Mouse (Mus musculus) liver, embryonic 12.5 days (tissue): Measurements from ENCODE around the gene Unkl. TPM values are rescaled to one million over a fixed set of nuclear protein-coding genes. Genes with fewer than 3 reads are reported as not detected.

Experiments used
- ATAC-seq: fragments of 200-750 bp; cut with Nextera tagmentation; 2 replicates; pipeline ENCODE4 v1.8.0; 2017; ENCODE audit warnings: moderate number of reproducible peaks, mild to moderate bottlenecking, moderate library complexity
- H3K27ac ChIP-seq: fragments of 300-500 bp; sonication (generic); 2 replicates; pipeline ENCODE4 v1.5.1; 2016; ENCODE audit warnings: mild to moderate bottlenecking
- H3K27me3 ChIP-seq: fragments of 300-500 bp; sonication (generic); replicated peaks from 2 replicates; pipeline ENCODE4 v1.6.1; 2016; ENCODE audit warnings: mild to moderate bottlenecking, moderate library complexity
- H3K36me3 ChIP-seq: fragments of 300-500 bp; sonication (generic); 2 replicates; pipeline ENCODE4 v1.6.1; 2016; ENCODE audit warnings: mild to moderate bottlenecking, moderate library complexity
- H3K4me1 ChIP-seq: fragments of 300-500 bp; sonication (generic); 2 replicates; pipeline ENCODE4 v1.6.1; 2016
- H3K4me2 ChIP-seq: fragments of 300-500 bp; sonication (generic); 2 replicates; pipeline ENCODE4 v1.6.1; 2016; ENCODE audit warnings: mild to moderate bottlenecking, moderate library complexity
- H3K4me3 ChIP-seq: fragments of 300-500 bp; sonication (generic); 2 replicates; pipeline ENCODE4 v1.5.1; 2016; ENCODE audit warnings: mild to moderate bottlenecking, moderate library complexity
- H3K9ac ChIP-seq: fragments of 300-500 bp; sonication (generic); 2 replicates; pipeline ENCODE4 v1.6.1; 2016; ENCODE audit warnings: mild to moderate bottlenecking, moderate library complexity
- H3K9me3 ChIP-seq: fragments of 300-500 bp; sonication (generic); replicated peaks from 2 replicates; pipeline ENCODE4 v1.6.1; 2016; ENCODE audit warnings: mild to moderate bottlenecking, moderate library complexity
- WGBS: fragments of 180-500 bp; shearing (Covaris S2); methylation state at CpG from one replicate; pipeline ENCODE4 v1.1.7; 2016; ENCODE audit not compliant: insufficient replicate concordance; 5-methylcytosine and 5-hydroxymethylcytosine counted together
- polyA plus RNA-seq: library from polyadenylated mRNA; unstranded; fragments of >200 nt; fragmentation: Nextera tagmentation; extraction: Ambion mirVana; gene quantifications from 2 replicates; pipeline ENCODE4 v1.2.1, GENCODE M21; 2016

Unkl gene
- polyA plus RNA-seq, result 15.0 and 17.7 TPM in 2 replicates

DNA sequence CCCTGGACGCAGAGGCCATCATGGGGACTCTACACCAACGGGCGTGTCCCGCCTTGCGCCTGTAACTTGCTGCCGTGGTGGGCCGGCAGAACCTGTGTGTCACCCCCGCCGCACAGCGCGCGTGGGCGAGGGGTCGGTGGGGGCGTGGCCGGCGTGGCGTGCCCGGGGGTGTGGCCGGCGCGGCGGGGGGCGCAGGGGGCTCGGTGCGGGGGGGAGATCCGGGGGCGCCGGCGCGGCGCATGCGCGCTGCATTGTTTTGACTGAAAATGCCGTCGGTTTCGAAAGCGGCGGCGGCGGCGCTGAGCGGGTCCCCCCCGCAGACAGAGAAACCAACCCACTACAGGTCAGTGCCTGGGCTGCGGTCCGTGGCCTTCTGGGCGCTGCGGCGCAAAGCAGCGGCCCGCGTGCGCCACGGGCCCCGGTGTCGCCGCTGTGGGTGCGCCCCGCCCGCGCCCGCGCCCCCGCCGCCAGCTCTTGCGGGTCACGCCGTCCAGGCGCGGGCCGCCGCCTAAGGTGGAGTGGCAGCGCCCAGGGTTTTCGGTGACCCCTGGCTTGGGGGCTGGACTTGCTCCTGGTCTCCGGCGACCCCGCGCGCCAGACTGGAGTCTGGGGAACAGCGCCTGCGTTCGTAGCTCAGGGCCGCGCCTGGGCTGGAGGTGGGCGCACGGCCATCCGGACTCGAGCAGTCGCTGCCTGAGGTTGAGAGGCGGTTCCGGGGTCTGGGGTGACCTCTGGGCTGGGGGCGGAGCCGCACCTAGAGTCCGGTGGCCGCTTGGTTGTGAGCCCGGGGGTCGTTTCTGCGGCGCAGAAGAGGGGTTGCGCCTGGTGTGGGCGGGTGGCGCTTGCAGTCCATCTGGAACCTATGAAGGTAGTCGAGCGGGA is at the start of gene Unkl:
Gene Unkl (plus strand): TSS at position 248 of the 882 bp plus-strand sequence.
- no peaks in the 10 kb centered on the region for H3K9me3 ChIP-seq
- peak; percentile 30; the same call in 1 of the 2 replicates for ATAC-seq
- H3K27me3 ChIP-seq, result no peaks in the 10 kb centered on the region
- peak within 1 kb of the TSS; percentile 97 for H3K4me2 ChIP-seq
- peak within 1 kb of the TSS; percentile 89 for H3K9ac ChIP-seq
- H3K36me3 ChIP-seq, result peaks cover 33% of the 10 kb centered on the region
- peak within 1 kb of the TSS; percentile 92 for H3K4me3 ChIP-seq
- peak within 1 kb of the TSS; percentile 87 for H3K27ac ChIP-seq
- peaks cover 59% of the 10 kb centered on the region for H3K4me1 ChIP-seq
- WGBS, result under 1% methylated on average over 103 of the region's 104 CpGs

DNA sequence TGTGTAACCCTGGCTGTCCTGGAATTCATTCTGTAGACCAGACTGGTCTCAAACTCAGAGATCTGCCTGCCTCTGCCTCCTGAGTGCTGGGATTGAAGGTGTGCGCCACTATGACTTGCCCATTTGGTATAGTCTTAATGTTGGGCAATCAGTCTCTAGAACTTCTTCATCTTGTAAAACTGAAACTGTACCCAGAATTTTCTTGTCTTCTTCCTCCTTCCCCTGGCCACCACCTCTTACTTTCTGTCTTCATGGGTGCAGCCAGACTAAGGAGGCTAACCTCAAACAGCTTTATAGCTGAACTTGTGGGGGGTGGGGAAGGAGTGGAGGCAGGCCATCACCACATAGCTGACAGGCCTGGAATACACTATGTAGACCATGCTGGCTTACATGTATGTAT is 49.4 kb upstream of the Unkl start:
- Histone ChIP-seq H3K4me3 (no peak overlapping the region), H3K27ac (no peak overlapping the region), H3K4me1 (peaks cover 29% of the 10 kb centered on the region), H3K27me3 (no peaks in the 10 kb centered on the region), H3K36me3 (peaks cover 33% of the 10 kb centered on the region), H3K9me3 (no peaks in the 10 kb centered on the region), H3K9ac (no peak overlapping the region), H3K4me2 (no peak overlapping the region)
- ATAC-seq, result no peak
- WGBS, result 97% methylated on average over 1 of the region's 1 CpGs

DNA sequence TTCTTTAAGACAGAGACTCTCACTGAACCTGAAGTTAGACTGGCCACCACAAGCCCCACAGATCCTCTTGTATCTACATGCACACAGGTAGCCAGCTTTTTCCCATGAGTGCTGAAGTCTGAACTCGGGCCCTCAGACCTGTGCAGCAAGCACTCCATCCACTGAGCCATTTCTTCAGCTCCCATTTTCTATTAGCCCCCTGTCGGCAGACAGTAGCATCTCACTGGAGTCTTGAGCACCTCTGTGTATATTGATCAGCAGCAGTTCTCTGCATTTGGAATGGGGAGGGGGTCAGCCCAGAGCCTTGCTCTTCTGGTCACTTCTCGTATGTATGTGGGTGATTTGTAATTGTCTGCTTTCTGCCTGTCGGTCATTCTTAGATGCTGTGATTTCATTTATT is 48.2 kb upstream of the Unkl start:
- Histone ChIP-seq H3K4me2 (no peak overlapping the region), H3K4me3 (no peak overlapping the region), H3K4me1 (peaks cover 18% of the 10 kb centered on the region), H3K27ac (no peak overlapping the region), H3K27me3 (no peaks in the 10 kb centered on the region), H3K9ac (no peak overlapping the region), H3K36me3 (peaks cover 44% of the 10 kb centered on the region), H3K9me3 (no peaks in the 10 kb centered on the region)
- WGBS, result 64% methylated on average over 4 of the region's 4 CpGs
- no peak for ATAC-seq

- Histone ChIP-seq H3K4me2 (no peak within 1 kb of the TSS), H3K9ac (no peak within 1 kb of the TSS)
- no peak for ATAC-seq
These were observed 26.0 kb upstream of the Unkl start, which contains the start of gene Ccdc154 for GRCm38 (mm10) chr17:25162161-25162560. Gene Ccdc154 (plus strand): TSS chr17:25162461.

GRCm38 (mm10) chr17:25163387-25163786 is 24.8 kb upstream of the Unkl start:
- no peak for ATAC-seq

More at GRCm38 (mm10) chr17:25162161-25162560, 26.0 kb upstream of the Unkl start, which contains the start of gene Ccdc154:
- Histone ChIP-seq H3K36me3 (peaks cover 41% of the 10 kb centered on the region), H3K27ac (no peak within 1 kb of the TSS), H3K4me1 (no peaks in the 10 kb centered on the region), H3K27me3 (no peaks in the 10 kb centered on the region; the same call in 1 of the 2 replicates), H3K4me3 (no peak within 1 kb of the TSS), H3K9me3 (no peaks in the 10 kb centered on the region)
- WGBS, result 94% methylated on average over 1 of the region's 1 CpGs

DNA sequence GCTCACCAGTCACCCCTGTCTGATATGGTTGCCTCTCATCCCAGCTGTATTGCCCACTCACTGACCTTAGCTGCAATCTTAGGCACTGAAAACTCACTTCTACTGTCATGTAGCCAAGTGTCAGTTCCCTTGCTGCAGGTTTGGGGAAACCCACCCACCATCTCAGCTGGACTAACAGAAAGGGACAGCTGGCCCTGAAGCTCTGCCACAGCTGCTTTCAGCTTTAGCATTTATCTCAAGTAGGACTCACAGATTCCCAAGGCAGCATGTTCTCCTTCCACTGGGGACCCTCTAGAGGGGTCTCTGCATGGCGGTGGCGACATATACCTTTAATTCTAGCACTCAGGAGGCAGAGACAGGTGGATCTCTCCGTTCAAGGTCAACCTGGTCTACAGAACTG is 23.4 kb upstream of the Unkl start:
- Histone ChIP-seq H3K4me1 (no peaks in the 10 kb centered on the region), H3K36me3 (peaks cover 18% of the 10 kb centered on the region), H3K27me3 (no peaks in the 10 kb centered on the region; the same call in 1 of the 2 replicates), H3K9me3 (no peaks in the 10 kb centered on the region), H3K4me2 (no peak overlapping the region), H3K9ac (no peak overlapping the region), H3K27ac (no peak overlapping the region), H3K4me3 (no peak overlapping the region)
- ATAC-seq, result no peak
- 67% methylated on average over 3 of the region's 3 CpGs for WGBS

More at GRCm38 (mm10) chr17:25163387-25163786, 24.8 kb upstream of the Unkl start:
- H3K9me3 ChIP-seq, result no peaks in the 10 kb centered on the region
- no peak overlapping the region for H3K27ac ChIP-seq
- no peak overlapping the region for H3K4me3 ChIP-seq
- no peaks in the 10 kb centered on the region; the same call in 1 of the 2 replicates for H3K27me3 ChIP-seq
- WGBS, result 68% methylated on average over 7 of the region's 7 CpGs
- H3K9ac ChIP-seq, result no peak overlapping the region
- no peaks in the 10 kb centered on the region for H3K4me1 ChIP-seq
- H3K36me3 ChIP-seq, result peaks cover 30% of the 10 kb centered on the region
- no peak overlapping the region for H3K4me2 ChIP-seq

- Histone ChIP-seq H3K36me3 (peaks cover 5% of the 10 kb centered on the region), H3K9me3 (no peaks in the 10 kb centered on the region), H3K4me1 (no peaks in the 10 kb centered on the region), H3K27ac (no peak overlapping the region), H3K4me2 (no peak overlapping the region), H3K9ac (no peak overlapping the region), H3K27me3 (no peaks in the 10 kb centered on the region; the same call in 1 of the 2 replicates), H3K4me3 (no peak overlapping the region)
- 46% methylated on average over 6 of the region's 6 CpGs for WGBS
- ATAC-seq, result no peak
These were observed 22.1 kb upstream of the Unkl start for GRCm38 (mm10) chr17:25165970-25166671.

GRCm38 (mm10) chr17:25169706-25170105 is 18.5 kb upstream of the Unkl start:
- Histone ChIP-seq H3K9ac (no peak overlapping the region), H3K27me3 (peaks cover 10% of the 10 kb centered on the region; the same call in 1 of the 2 replicates)
- WGBS, result 86% methylated on average over 2 of the region's 2 CpGs

DNA sequence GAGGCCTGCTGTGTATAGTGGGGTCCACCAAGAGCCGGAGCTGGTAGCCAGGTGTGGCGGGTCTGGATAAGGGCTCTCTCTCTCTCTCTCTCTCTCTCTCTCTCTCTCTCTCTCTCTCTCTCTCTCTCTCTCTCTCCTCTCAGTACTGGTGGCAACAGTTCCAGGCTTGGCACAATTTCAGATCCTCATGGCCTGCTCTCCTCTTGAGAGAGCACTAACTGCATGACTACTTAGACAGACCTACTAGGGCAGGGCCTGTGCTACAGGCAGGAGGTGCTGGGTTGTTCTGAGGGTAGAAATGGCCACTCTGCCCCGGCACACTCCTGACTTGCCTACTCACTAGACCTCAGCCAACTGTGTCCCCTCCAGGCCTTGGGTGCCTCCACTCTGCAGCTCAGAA is 15.6 kb upstream of the Unkl start:
- Histone ChIP-seq H3K9me3 (no peaks in the 10 kb centered on the region), H3K9ac (no peak overlapping the region), H3K36me3 (no peaks in the 10 kb centered on the region), H3K27ac (no peak overlapping the region), H3K4me2 (no peak overlapping the region), H3K4me3 (no peak overlapping the region), H3K27me3 (peaks cover 34% of the 10 kb centered on the region), H3K4me1 (peaks cover 12% of the 10 kb centered on the region)
- no peak for ATAC-seq
- WGBS, result 80% methylated on average over 3 of the region's 3 CpGs

More at GRCm38 (mm10) chr17:25169706-25170105, 18.5 kb upstream of the Unkl start:
- Histone ChIP-seq H3K4me3 (no peak overlapping the region), H3K27ac (no peak overlapping the region), H3K4me1 (no peaks in the 10 kb centered on the region), H3K36me3 (no peaks in the 10 kb centered on the region), H3K9me3 (no peaks in the 10 kb centered on the region), H3K4me2 (no peak overlapping the region)
- ATAC-seq, result no peak

GRCm38 (mm10) chr17:25175411-25175810 is 12.8 kb upstream of the Unkl start, which contains the start of gene Gm38655:
Gene Gm38655 (minus strand): TSS chr17:25175471.
- WGBS, result 48% methylated on average over 9 of the region's 9 CpGs
- Histone ChIP-seq H3K9me3 (no peaks in the 10 kb centered on the region), H3K4me1 (peaks cover 12% of the 10 kb centered on the region), H3K4me3 (no peak within 1 kb of the TSS), H3K9ac (peak within 1 kb of the TSS; percentile 19; the same call in 1 of the 2 replicates), H3K27me3 (peaks cover 51% of the 10 kb centered on the region), H3K4me2 (peak within 1 kb of the TSS; percentile 38), H3K27ac (no peak within 1 kb of the TSS), H3K36me3 (no peaks in the 10 kb centered on the region)
- ATAC-seq, result peak; percentile 40; the same call in 1 of the 2 replicates

DNA sequence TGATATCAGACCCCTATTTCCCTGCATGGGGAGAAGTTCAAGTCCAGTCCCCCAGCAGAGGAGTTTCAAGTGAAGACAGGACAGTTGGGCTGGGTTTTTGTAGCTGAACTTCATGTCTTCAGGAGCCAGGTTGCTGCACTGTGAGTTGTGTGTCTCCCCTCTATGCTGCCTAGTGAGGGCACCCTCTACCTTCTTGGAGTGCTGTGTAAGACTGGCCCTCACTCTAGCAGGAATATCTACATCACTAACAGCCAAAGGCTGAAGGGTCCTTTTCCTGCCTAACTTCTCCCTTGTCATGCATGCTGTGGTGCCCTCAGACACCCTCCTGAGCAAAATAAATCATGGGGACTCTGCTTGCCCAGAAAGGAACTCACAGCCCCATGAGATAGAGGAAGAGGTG is 5.0 kb upstream of the Unkl start:
- Histone ChIP-seq H3K4me1 (peaks cover 43% of the 10 kb centered on the region), H3K4me3 (peak overlapping the region; percentile 92), H3K36me3 (peaks cover 8% of the 10 kb centered on the region), H3K27me3 (peaks cover 33% of the 10 kb centered on the region), H3K27ac (peak overlapping the region; percentile 91; the same call in 1 of the 2 replicates), H3K9me3 (no peaks in the 10 kb centered on the region), H3K4me2 (peak overlapping the region; percentile 92), H3K9ac (peak overlapping the region; percentile 86; the same call in 1 of the 2 replicates)
- ATAC-seq, result no peak
